Mouse (Mus musculus): Measurements from ENCODE around the gene Tmem54. TPM values are rescaled to one million over a fixed set of nuclear protein-coding genes. Genes with fewer than 3 reads are reported as not detected.

Gene Tmem54
- polyA plus RNA-seq, 1 experiment from 2014 or later = 16.7 TPM

DNA sequence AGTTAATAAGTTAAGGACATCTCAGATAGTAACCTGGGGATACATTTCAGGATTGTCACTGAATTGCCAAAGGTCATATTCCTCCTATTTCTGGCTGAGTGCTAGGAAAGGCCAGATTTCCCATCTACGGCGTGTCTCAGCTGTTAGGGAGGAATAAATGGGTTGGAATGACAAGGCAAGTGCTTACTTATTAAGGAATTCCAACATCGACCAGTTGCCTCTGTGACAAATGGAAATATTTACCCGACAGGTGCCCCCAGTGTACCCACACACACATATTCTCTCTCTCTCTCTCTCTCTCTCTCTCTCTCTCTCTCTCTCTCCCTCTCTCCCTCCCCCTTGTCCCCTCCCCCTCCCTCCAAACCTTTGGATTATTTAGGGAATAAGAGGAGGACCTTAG lies 40.6 kb downstream of the Tmem54 start:
- WGBS = 65% methylated on average over 4 of the region's 4 CpGs
- no peak overlapping the region for H3K4me2 ChIP-seq
- no peaks in the 10 kb centered on the region for H3K27me3 ChIP-seq
- H3K9me3 ChIP-seq = no peaks in the 10 kb centered on the region
- H3K4me1 ChIP-seq = 0 out of 2 replicates have a peak, but pooled peaks cover 5% of the 10 kb centered on the region
- no peak overlapping the region for H3K27ac ChIP-seq
- ATAC-seq (ENCODE audit: borderline replicate concordance, extremely low read depth, low FRiP score, low TSS enrichment) = no peak
- no peak overlapping the region for H3K4me3 ChIP-seq
- peaks cover 18% of the 10 kb centered on the region for H3K36me3 ChIP-seq
- H3K9ac ChIP-seq = no peak overlapping the region

DNA sequence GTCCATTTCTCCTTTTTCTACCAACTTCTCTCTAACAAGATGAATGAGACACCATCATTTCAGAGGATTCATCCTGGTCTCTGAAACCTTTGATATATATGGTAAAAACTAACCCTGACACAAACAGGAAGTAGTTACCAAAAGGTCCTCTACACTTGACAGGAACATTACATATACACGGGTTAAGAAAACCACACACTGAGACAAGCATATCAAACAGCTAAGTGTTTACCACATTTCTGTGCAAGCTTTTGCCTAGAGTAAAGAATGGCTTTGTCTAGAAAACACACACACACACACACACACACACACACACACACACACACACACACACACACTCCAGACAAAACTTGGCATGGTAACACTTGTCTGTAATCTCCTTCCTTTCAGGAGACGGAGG lies 41.0 kb downstream of the Tmem54 start:
- no peak overlapping the region for H3K4me2 ChIP-seq
- 0 out of 2 replicates have a peak, but pooled peaks cover 5% of the 10 kb centered on the region for H3K4me1 ChIP-seq
- no peaks in the 10 kb centered on the region for H3K27me3 ChIP-seq
- H3K9ac ChIP-seq = no peak overlapping the region
- 26% methylated on average over 2 of the region's 2 CpGs for WGBS
- no peak overlapping the region for H3K4me3 ChIP-seq
- ATAC-seq (ENCODE audit: borderline replicate concordance, extremely low read depth, low FRiP score, low TSS enrichment) = no peak
- no peaks in the 10 kb centered on the region for H3K9me3 ChIP-seq
- H3K36me3 ChIP-seq = peaks cover 20% of the 10 kb centered on the region
- no peak overlapping the region for H3K27ac ChIP-seq

DNA sequence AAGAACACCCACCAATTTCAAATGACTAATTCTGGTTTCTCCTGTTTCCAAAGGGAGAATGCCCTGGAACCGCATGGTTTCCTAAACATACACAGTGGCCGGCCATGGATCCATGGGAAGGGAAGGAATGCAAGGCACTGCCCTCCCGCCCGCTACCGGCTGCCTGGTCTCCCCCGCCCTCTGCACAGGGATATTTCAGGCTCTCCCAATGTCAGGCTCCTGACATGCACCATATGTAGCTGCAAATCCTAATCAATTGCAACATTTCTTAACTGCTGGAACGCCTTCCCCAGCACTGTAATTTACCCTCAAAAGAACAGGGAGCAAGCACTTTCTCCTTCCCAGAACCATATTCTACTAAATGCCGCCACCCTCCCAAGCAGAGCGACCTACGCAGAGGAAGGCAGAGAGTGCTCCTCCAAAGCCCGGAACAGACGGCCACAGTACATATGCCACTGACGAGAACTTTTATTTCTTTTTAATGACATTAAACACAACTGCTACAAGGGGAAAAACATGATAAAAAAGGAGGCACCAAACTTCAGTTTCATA lies 42.3 kb downstream of the Tmem54 start:
- Histone ChIP-seq H3K9me3 (no peaks in the 10 kb centered on the region), H3K27ac (no peak overlapping the region; the same call in 1 of the 2 replicates), H3K4me2 (no peak overlapping the region), H3K36me3 (peaks cover 31% of the 10 kb centered on the region), H3K27me3 (no peaks in the 10 kb centered on the region), H3K9ac (no peak overlapping the region), H3K4me3 (no peak overlapping the region), H3K4me1 (no peaks in the 10 kb centered on the region)
- 70% methylated on average over 13 of the region's 13 CpGs for WGBS
- ATAC-seq (ENCODE audit: borderline replicate concordance, extremely low read depth, low FRiP score, low TSS enrichment) = no peak

DNA sequence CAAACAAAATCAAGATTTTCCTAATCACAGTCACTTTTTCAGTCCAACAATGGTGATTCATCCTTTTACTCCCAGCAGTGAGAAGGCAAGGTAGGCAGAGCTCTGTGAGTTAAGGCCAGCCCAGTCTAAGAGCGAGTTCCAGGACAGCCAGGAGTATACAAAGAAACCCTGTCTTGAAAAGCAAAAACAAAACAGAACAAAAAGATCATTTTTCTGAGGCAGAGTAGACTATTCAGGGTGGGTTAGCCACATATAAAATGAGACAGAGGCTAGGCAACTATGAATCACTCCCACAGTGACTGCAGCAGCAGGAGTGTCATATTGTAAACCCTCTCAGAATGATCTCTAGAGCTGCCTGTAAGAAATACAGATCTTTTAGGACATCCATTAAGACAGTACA lies 44.0 kb downstream of the Tmem54 start:
- peaks cover 43% of the 10 kb centered on the region for H3K36me3 ChIP-seq
- H3K27ac ChIP-seq = no peak overlapping the region
- no peak for ATAC-seq (ENCODE audit: borderline replicate concordance, extremely low read depth, low FRiP score, low TSS enrichment)
- no peaks in the 10 kb centered on the region for H3K4me1 ChIP-seq
- no peak overlapping the region for H3K4me2 ChIP-seq
- WGBS = 86% methylated on average over 1 of the region's 1 CpGs
- no peak overlapping the region for H3K4me3 ChIP-seq
- no peaks in the 10 kb centered on the region for H3K9me3 ChIP-seq
- no peaks in the 10 kb centered on the region for H3K27me3 ChIP-seq
- no peak overlapping the region for H3K9ac ChIP-seq

DNA sequence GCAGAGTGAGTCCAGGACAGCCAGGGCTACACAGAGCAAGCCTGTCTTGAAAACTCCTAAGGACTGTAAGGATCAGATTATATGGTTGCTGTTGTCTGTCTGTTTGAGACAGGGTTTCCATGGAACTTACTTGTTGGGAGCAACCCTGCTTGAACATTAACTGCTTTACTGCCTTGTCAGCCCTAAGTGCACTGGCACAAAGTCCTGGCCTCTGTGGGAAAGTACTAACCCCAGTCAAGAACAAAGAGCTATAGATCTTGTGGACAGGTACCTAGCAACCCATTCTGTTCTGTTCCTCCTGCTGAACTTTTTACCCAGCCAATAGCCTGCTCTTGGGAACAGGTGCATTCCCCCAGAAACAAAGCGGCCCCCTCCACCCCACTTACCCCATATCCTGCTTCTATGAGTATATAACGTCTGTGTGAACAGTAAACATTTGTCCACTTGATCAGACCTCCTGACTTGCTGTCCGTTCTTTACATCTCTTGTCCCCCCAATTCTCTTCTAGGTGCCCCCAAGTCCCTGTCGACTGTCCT lies 46.0 kb downstream of the Tmem54 start:
- H3K4me1 ChIP-seq = no peaks in the 10 kb centered on the region
- no peak overlapping the region for H3K4me3 ChIP-seq
- H3K9ac ChIP-seq = no peak overlapping the region
- peaks cover 53% of the 10 kb centered on the region for H3K36me3 ChIP-seq
- no peak for ATAC-seq (ENCODE audit: borderline replicate concordance, extremely low read depth, low FRiP score, low TSS enrichment)
- no peaks in the 10 kb centered on the region for H3K9me3 ChIP-seq
- 75% methylated on average over 4 of the region's 4 CpGs for WGBS
- no peaks in the 10 kb centered on the region for H3K27me3 ChIP-seq
- no peak overlapping the region for H3K27ac ChIP-seq
- no peak overlapping the region for H3K4me2 ChIP-seq

DNA sequence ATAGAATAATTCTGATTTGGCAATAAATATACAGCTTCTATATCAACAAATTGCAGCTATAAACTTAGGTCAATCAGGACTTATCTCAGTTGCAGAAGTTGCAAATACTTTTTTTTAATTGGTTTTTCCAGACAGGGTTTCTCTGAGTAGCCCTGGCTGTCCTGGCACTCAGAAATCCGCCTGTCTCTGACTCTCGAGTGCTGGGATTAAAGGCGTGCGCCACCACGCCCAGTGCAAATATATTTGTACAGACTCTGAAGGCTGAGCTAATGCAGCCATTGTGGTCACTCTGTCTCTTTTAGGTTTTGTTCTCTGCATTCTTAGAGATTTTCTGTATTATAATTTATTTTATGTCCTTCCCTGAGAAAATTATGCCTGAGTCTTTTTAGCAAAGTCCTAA lies 52.2 kb downstream of the Tmem54 start:
- H3K4me3 ChIP-seq = no peak overlapping the region
- no peaks in the 10 kb centered on the region for H3K9me3 ChIP-seq
- H3K4me2 ChIP-seq = no peak overlapping the region
- 68% methylated on average over 5 of the region's 5 CpGs for WGBS
- no peaks in the 10 kb centered on the region for H3K27me3 ChIP-seq
- no peak for ATAC-seq (ENCODE audit: borderline replicate concordance, extremely low read depth, low FRiP score, low TSS enrichment)
- H3K27ac ChIP-seq = no peak overlapping the region
- 0 out of 2 replicates have a peak, but pooled peaks cover 3% of the 10 kb centered on the region for H3K4me1 ChIP-seq
- H3K9ac ChIP-seq = no peak overlapping the region
- peaks cover 35% of the 10 kb centered on the region for H3K36me3 ChIP-seq

DNA sequence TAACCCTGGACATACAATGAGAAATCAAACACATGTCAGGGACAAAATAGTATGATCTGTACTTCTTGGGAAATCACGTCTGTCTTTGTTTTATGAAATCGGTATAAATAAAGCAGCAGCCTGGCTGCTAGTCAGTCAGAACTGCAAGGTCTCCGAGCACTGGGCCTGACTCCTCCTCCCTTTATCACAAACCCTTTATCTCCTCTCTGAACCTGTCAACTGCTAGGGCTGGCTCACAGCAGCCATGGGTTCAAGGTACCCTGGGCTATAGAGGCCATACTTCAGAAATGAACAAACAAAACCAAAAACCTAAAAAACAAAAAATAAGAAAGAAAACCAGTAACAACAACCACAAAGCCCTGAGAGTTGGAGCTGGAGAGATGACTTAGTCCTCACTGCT lies 53.2 kb downstream of the Tmem54 start:
- ATAC-seq (ENCODE audit: borderline replicate concordance, extremely low read depth, low FRiP score, low TSS enrichment) = no peak
- no peaks in the 10 kb centered on the region for H3K9me3 ChIP-seq
- H3K27me3 ChIP-seq = no peaks in the 10 kb centered on the region
- H3K4me1 ChIP-seq = 0 out of 2 replicates have a peak, but pooled peaks cover 3% of the 10 kb centered on the region
- H3K4me2 ChIP-seq = no peak overlapping the region
- H3K4me3 ChIP-seq = no peak overlapping the region
- WGBS = 53% methylated on average over 3 of the region's 3 CpGs
- no peak overlapping the region for H3K27ac ChIP-seq
- peaks cover 27% of the 10 kb centered on the region for H3K36me3 ChIP-seq
- no peak overlapping the region for H3K9ac ChIP-seq

DNA sequence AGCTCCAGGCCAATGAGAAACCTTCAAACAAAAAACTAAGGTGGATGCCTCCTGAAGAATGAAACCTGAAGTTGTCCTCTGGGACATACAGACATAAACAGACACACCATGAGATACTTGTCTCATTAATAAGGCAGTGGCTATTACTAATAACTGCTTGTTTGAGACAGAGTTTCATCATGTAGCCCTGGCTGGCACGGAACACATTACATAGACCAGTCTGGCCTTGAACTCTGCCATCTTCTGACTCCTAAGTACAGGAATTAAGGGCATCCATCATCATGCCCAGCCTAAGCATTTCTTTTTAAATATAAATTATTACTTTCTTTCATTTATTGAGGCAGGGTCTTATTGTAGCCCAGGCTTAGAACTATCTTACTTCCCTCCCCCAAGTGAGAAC lies 55.7 kb downstream of the Tmem54 start:
- WGBS = 92% methylated on average over 1 of the region's 1 CpGs
- H3K4me3 ChIP-seq = no peak overlapping the region
- no peak overlapping the region for H3K27ac ChIP-seq
- H3K9me3 ChIP-seq = no peaks in the 10 kb centered on the region
- no peaks in the 10 kb centered on the region for H3K27me3 ChIP-seq
- H3K4me1 ChIP-seq = 0 out of 2 replicates have a peak, but pooled peaks cover 3% of the 10 kb centered on the region
- ATAC-seq (ENCODE audit: borderline replicate concordance, extremely low read depth, low FRiP score, low TSS enrichment) = no peak
- H3K36me3 ChIP-seq = peaks cover 28% of the 10 kb centered on the region; the same call in 1 of the 2 replicates
- H3K4me2 ChIP-seq = no peak overlapping the region
- no peak overlapping the region for H3K9ac ChIP-seq

Other genes with a start within 250 kb of the Tmem54 start
- 5.0 and 5.7 TPM in 2 replicates for gene Trim62, start 222.0 kb upstream of the Tmem54 start, polyA plus RNA-seq (2015; fragmentation: Nextera tagmentation; extraction: Ambion mirVana)
- 18.6 and 22.5 TPM in 2 replicates for gene Azin2, start 143.1 kb upstream of the Tmem54 start, polyA plus RNA-seq (2015; fragmentation: Nextera tagmentation; extraction: Ambion mirVana)
- gene Ak2, start 113.6 kb upstream of the Tmem54 start, polyA plus RNA-seq (2015; fragmentation: Nextera tagmentation; extraction: Ambion mirVana) = 182 and 187 TPM in 2 replicates
- 7.3 and 7.6 TPM in 2 replicates for gene Rnf19b, start 47.3 kb upstream of the Tmem54 start, polyA plus RNA-seq (2015; fragmentation: Nextera tagmentation; extraction: Ambion mirVana)
- 2.3 and 2.6 TPM in 2 replicates for gene Hpca, start 16.5 kb downstream of the Tmem54 start, polyA plus RNA-seq (2015; fragmentation: Nextera tagmentation; extraction: Ambion mirVana)
- 2.7 and 3.7 TPM in 2 replicates for gene Fndc5, start 31.5 kb downstream of the Tmem54 start, polyA plus RNA-seq (2015; fragmentation: Nextera tagmentation; extraction: Ambion mirVana)
- gene S100pbp, start 84.2 kb downstream of the Tmem54 start, polyA plus RNA-seq (2015; fragmentation: Nextera tagmentation; extraction: Ambion mirVana) = 13.5 and 14.4 TPM in 2 replicates
- 66.4 and 69.8 TPM in 2 replicates for gene Yars, start 84.2 kb downstream of the Tmem54 start, polyA plus RNA-seq (2015; fragmentation: Nextera tagmentation; extraction: Ambion mirVana)
- 5.2 and 6.8 TPM in 2 replicates for gene C77080, start 155.9 kb downstream of the Tmem54 start, polyA plus RNA-seq (2015; fragmentation: Nextera tagmentation; extraction: Ambion mirVana)
- gene Sync, start 182.1 kb downstream of the Tmem54 start, polyA plus RNA-seq (2015; fragmentation: Nextera tagmentation; extraction: Ambion mirVana) = 0.54 and 0.71 TPM in 2 replicates
- gene Rbbp4, start 229.8 kb downstream of the Tmem54 start, polyA plus RNA-seq (2015; fragmentation: Nextera tagmentation; extraction: Ambion mirVana) = 418 and 423 TPM in 2 replicates
- 44.0 and 44.5 TPM in 2 replicates for gene Zbtb8os, start 230.1 kb downstream of the Tmem54 start, polyA plus RNA-seq (2015; fragmentation: Nextera tagmentation; extraction: Ambion mirVana)

All from lung, embryonic 15.5 days (tissue).